Mouse (Mus musculus): ENCODE measurements around the gene Rspo1.

Rspo1 gene

GRCm38 (mm10) chr4:125044454-125044853 lies 58.2 kb downstream of the Rspo1 start:
- DNase-seq, result no peak

GRCm38 (mm10) chr4:125055385-125055784 lies 69.2 kb downstream of the Rspo1 start:
- no peak for DNase-seq

DNA sequence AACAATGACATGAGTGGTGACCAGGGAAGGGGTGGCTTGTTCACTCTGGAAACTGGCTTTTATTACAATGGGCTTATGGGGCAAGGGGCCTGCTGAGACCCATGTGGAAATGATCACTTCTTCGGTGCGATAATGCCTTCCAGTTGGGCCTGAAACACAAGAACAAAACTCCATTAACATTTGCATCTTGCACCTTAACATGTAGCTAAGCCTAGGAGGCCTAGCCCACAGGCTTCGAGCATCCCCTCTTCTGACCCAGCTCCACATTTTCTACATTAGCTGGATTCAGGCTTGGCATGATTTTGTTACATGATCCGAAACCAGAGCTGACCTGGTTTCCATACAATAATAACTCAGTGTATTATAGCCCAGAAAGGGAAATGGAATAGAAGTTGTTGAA lies 70.2 kb downstream of the Rspo1 start:
- DNase-seq, result no peak

DNA sequence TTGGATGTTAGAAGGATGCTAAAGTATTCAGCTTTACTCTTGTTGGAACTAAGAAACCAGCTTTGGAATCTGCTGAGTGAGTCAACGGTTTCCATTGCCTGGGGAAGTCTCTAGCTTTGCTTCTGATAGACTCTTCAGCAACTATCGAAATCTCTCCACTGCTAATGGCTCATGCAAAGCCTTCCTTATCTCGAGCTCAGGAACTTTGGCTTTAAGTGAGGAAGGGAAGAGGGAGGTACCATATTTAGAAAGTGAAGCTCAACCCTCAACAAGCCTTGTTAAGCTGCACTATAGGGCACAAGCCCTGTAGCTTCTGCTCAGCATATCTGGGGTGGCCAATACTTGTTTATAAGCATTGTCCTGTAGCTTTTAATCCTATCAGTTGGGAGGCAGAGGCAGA lies 71.0 kb downstream of the Rspo1 start:
- no peak for DNase-seq

- no peak for DNase-seq
Observed at GRCm38 (mm10) chr4:125058033-125058432, 71.8 kb downstream of the Rspo1 start.
